Mouse (Mus musculus) fibroblast of lung, adult 2 months (primary cell): ENCODE results near the gene Abcg5.

Experiments
- DNase-seq: peaks from one replicate; pipeline ENCODE4 v3.0.0-alpha.2; 2011; ENCODE audit warnings: low read depth

Gene Abcg5

DNA sequence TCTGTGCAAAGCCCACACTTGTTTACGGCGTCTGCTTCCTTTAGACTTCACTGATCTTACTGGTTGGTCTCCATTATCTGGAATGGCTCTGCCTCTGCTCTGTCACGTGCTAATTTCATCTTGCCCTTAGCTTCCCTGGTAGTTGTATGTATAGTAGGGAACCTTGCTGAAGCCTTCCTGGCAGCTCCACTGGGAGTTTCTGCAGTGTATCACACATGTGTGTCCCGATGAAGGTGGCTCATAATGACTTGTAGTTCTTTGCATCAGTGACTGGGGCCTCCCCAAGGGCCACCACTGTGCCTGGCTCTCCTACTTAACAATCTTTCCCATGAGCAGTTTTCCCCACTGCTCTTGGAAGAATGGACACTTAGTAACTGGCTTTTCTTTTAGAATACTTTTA, 74.2 kb downstream of the Abcg5 start:
- DNase-seq, result no peak
